14 mouse cellular contexts compared by ENCODE assay signal in the genomic region with DNA sequence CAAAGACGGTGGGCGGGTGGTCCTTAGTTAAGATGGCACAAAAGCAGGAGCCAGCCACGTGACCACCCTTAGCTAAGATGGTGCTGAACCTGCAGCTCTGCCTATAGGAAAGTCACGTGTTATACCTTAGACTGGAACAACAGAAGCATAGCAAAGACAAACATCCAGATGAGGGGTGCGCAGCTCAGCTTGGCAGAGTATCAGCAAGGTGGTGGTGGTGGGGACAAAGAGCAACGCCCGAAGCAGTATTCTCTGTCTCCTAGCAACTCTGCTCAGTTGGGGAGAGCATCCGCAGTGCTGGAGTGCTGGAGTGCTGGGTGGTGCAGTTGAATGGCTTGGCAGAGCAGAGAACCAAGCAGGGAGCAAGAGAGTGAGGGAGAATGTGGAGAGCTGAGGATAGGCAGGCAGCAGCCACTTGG. TPM values are rescaled to one million over a fixed set of nuclear protein-coding genes. Genes with fewer than 3 reads are reported as not detected.
DNase-seq lines count a peak whose midpoint lies in the region; ATAC-seq and TF ChIP-seq lines count a peak whose summit lies in the region.
"Had no signal": no experiment of that assay in that cellular context is flagged by ENCODE, and none has a peak within 500 bp of the region (broad histone marks: within the 10 kb centered on the region; RNA-seq: fewer than 3 reads in every experiment).

No protein-coding gene starts in this region.

- peak; percentile 21 for ATAC-seq in Patski
- ATAC-seq in forebrain, embryonic 15.5 days (replicated peaks), result peak; percentile 70
- ATAC-seq in midbrain, embryonic 12.5 days (ENCODE audit: low FRiP score, low read depth), result peak; percentile 75

- no peaks in the 10 kb centered on the region for H3K9me3 ChIP-seq in forebrain, embryonic 15.5 days
- no peaks in the 10 kb centered on the region for H3K9me3 ChIP-seq in midbrain, embryonic 12.5 days
- H3K9me3 ChIP-seq: embryonic facial prominence, embryonic 15.5 days had no signal

- H3K4me1 ChIP-seq in forebrain, embryonic 15.5 days, result peaks cover 10% of the 10 kb centered on the region
- peaks cover 6% of the 10 kb centered on the region for H3K4me1 ChIP-seq in midbrain, embryonic 12.5 days
- H3K4me1 ChIP-seq: embryonic facial prominence, embryonic 15.5 days had no signal

- POLR2A ChIA-PET in Patski (lab: Charles Lee), result no interaction called here

- peaks cover 15% of the 10 kb centered on the region for H3K27me3 ChIP-seq in Patski
- H3K27me3 ChIP-seq in forebrain, embryonic 15.5 days, result no peaks in the 10 kb centered on the region
- H3K27me3 ChIP-seq in midbrain, embryonic 12.5 days, result no peaks in the 10 kb centered on the region
- H3K27me3 ChIP-seq: embryonic facial prominence, embryonic 15.5 days had no signal

- CTCF ChIA-PET in Patski (lab: Charles Lee), result no interaction called here

- in situ Hi-C loops in Patski (cut with MboI; ENCODE audit: low pct_unique_long_range_greater_than_20kb), result no loop called here

- no peak overlapping the region for H3K4me3 ChIP-seq in forebrain, embryonic 15.5 days
- no peak overlapping the region for H3K4me3 ChIP-seq in midbrain, embryonic 12.5 days
- H3K4me3 ChIP-seq: embryonic facial prominence, embryonic 15.5 days had no signal

- no peak overlapping the region for H3K9ac ChIP-seq in forebrain, embryonic 15.5 days (replicated peaks)
- no peak overlapping the region for H3K9ac ChIP-seq in midbrain, embryonic 12.5 days (replicated peaks)
- H3K9ac ChIP-seq: embryonic facial prominence, embryonic 15.5 days had no signal

- 17% methylated on average over 8 of the region's 8 CpGs for WGBS in forebrain, embryonic 15.5 days
- WGBS in midbrain, embryonic 12.5 days, result 19% methylated on average over 8 of the region's 8 CpGs

- TF ChIP-seq CTCF in Patski (IDR thresholded peaks at IDR 0.05), result no peak

- peak; percentile 15 for DNase-seq in embryo, embryonic 10 days (ENCODE audit: low spot score)
- DNase-seq in embryo, embryonic 11 days, result no peak
- no peak for DNase-seq in Patski (ENCODE audit: low read depth, low spot score)
- DNase-seq in heart, adult 9 months (ENCODE audit: low spot score in 2 of 2), result no peak
- no peak for DNase-seq in frontal cortex, postnatal 25 days (ENCODE audit: low spot score in 2 of 2)
- no peak for DNase-seq in ovary, adult 18-20 months (ENCODE audit: low spot score)
- DNase-seq: cerebellum, adult 9-11 months; heart, adult 18-20 months; thymus, adult 2 months had no signal

- H3K27ac ChIP-seq in forebrain, embryonic 15.5 days (replicated peaks), result no peak overlapping the region
- no peak overlapping the region for H3K27ac ChIP-seq in midbrain, embryonic 12.5 days (replicated peaks)
- H3K27ac ChIP-seq: embryonic facial prominence, embryonic 15.5 days; kidney, postnatal 0 days had no signal

- no peaks in the 10 kb centered on the region for H3K36me3 ChIP-seq in forebrain, embryonic 15.5 days
- no peaks in the 10 kb centered on the region for H3K36me3 ChIP-seq in midbrain, embryonic 12.5 days
- H3K36me3 ChIP-seq: embryonic facial prominence, embryonic 15.5 days had no signal

- no peak overlapping the region for H3K4me2 ChIP-seq in forebrain, embryonic 15.5 days (replicated peaks)
- no peak overlapping the region for H3K4me2 ChIP-seq in midbrain, embryonic 12.5 days (replicated peaks)
- H3K4me2 ChIP-seq: embryonic facial prominence, embryonic 15.5 days had no signal

RNA-seq across cellular contexts. Expression of a gene that starts 37.8 kb away (rescaled TPM):
- not detected for polyA plus RNA-seq in Patski (2021)
- 0.45 TPM in 1 of 2 replicates, not detected in the other for polyA plus RNA-seq in forebrain, embryonic 15.5 days (2015; fragmentation: Nextera tagmentation; extraction: Ambion mirVana)
- 0.21 and 0.64 TPM in 2 replicates for polyA plus RNA-seq in midbrain, embryonic 12.5 days (2016; fragmentation: Nextera tagmentation; extraction: Ambion mirVana)
- polyA plus RNA-seq: kidney, postnatal 0 days; liver, embryonic 16.5 days had no signal

Comparison
In these comparisons a context has a peak if more than half of its experiments do, and no peak if none do; other contexts are left out.
1. ATAC-seq: peak in every context shown above with its lines; median percentile 75 in midbrain, embryonic 12.5 days; 70 in forebrain, embryonic 15.5 days; 21 in Patski.